In the genomic region with DNA sequence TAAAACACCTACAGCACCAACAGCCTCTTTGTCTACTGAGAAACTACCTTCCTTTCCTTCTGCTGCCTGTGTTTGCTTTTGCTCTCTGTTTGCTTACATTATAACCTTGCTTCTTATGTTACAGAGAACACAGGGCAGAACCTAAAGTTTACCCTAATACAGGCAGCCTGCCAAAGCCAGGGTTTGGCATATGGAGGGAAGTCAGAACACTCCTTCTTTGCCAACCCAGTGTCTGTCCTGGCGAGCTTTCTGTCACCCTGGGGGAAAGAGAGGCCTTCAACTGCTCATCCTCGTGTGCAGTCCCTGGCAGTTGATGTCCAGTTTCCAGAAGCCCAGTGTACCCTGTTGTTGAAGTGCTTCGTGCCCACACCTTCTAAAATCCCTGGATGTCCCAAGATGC, we compare ENCODE assay signal across 17 mouse cellular contexts. TPM values are rescaled to one million over a fixed set of nuclear protein-coding genes. Genes with fewer than 3 reads are reported as not detected.
DNase-seq lines count a peak whose midpoint lies in the region; ATAC-seq and TF ChIP-seq lines count a peak whose summit lies in the region.
"Had no signal": no experiment of that assay in that cellular context is flagged by ENCODE, and none has a peak within 500 bp of the region (broad histone marks: within the 10 kb centered on the region; RNA-seq: fewer than 3 reads in every experiment).

No protein-coding gene starts in this region.

- no peaks in the 10 kb centered on the region for H3K79me2 ChIP-seq in liver, adult 2 months (ENCODE audit: control insufficient read depth, insufficient read depth, low read length)

- ATAC-seq in liver, embryonic 11.5 days (replicated peaks; ENCODE audit: low FRiP score): no peak
- peak; percentile 59; the same call in 1 of the 2 replicates for ATAC-seq in stomach, embryonic 16.5 days (ENCODE audit: insufficient read depth, low FRiP score)
- ATAC-seq: forebrain, embryonic 13.5 days; intestine, embryonic 16.5 days; liver, embryonic 12.5 days; midbrain, embryonic 16.5 days had no signal

- no peak overlapping the region for H3K27ac ChIP-seq in liver, adult 2 months (replicated peaks; ENCODE audit: insufficient read depth, low read depth, low read length)
- no peak overlapping the region for H3K27ac ChIP-seq in liver, embryonic 11.5 days (ENCODE audit: low read depth, low read length)
- peak overlapping the region; percentile 58; the same call in 1 of the 2 replicates for H3K27ac ChIP-seq in stomach, embryonic 16.5 days (ENCODE audit: low read length)
- H3K27ac ChIP-seq: forebrain, embryonic 13.5 days; hindbrain, embryonic 12.5 days; kidney, postnatal 0 days; liver, embryonic 12.5 days had no signal

- TF ChIP-seq CTCF in liver, adult 2 months (IDR thresholded peaks at IDR 0.05; ENCODE audit: low read depth, low read length): no peak

- peaks cover 18% of the 10 kb centered on the region for H3K4me1 ChIP-seq in liver, adult 2 months (ENCODE audit: control insufficient read depth, insufficient read depth, low read length)
- peaks cover 5% of the 10 kb centered on the region; the same call in 1 of the 2 replicates for H3K4me1 ChIP-seq in liver, embryonic 11.5 days (replicated peaks; ENCODE audit: control insufficient read depth, insufficient read depth, low read length)
- no peaks in the 10 kb centered on the region for H3K4me1 ChIP-seq in stomach, embryonic 16.5 days (ENCODE audit: control insufficient read depth, insufficient read depth, low read length)
- H3K4me1 ChIP-seq: forebrain, embryonic 13.5 days; hindbrain, embryonic 12.5 days had no signal

- no peaks in the 10 kb centered on the region for H3K9me3 ChIP-seq in liver, embryonic 11.5 days (ENCODE audit: control insufficient read depth, low read length)
- no peaks in the 10 kb centered on the region for H3K9me3 ChIP-seq in stomach, embryonic 16.5 days (replicated peaks; ENCODE audit: control insufficient read depth, low read length)
- H3K9me3 ChIP-seq: forebrain, embryonic 13.5 days; hindbrain, embryonic 12.5 days; liver, embryonic 12.5 days had no signal

- no peak overlapping the region for H3K4me3 ChIP-seq in liver, adult 2 months (ENCODE audit: insufficient read depth, low read depth, low read length)
- H3K4me3 ChIP-seq in liver, embryonic 11.5 days (ENCODE audit: low read depth, low read length): no peak overlapping the region
- H3K4me3 ChIP-seq in stomach, embryonic 16.5 days (replicated peaks; ENCODE audit: low read length): no peak overlapping the region
- H3K4me3 ChIP-seq: forebrain, embryonic 13.5 days; hindbrain, embryonic 12.5 days; liver, embryonic 12.5 days had no signal

- no peak overlapping the region for H3K9ac ChIP-seq in liver, adult 2 months (ENCODE audit: low read depth, low read length)
- H3K9ac ChIP-seq in liver, embryonic 11.5 days (ENCODE audit: low read depth, low read length): no peak overlapping the region
- H3K9ac ChIP-seq in stomach, embryonic 16.5 days (ENCODE audit: low read length): no peak overlapping the region
- H3K9ac ChIP-seq: forebrain, embryonic 13.5 days; hindbrain, embryonic 12.5 days; liver, embryonic 12.5 days had no signal

- no peaks in the 10 kb centered on the region for H3K27me3 ChIP-seq in liver, adult 2 months (ENCODE audit: control insufficient read depth, insufficient read depth, low read length)
- H3K27me3 ChIP-seq in liver, embryonic 11.5 days (replicated peaks; ENCODE audit: control insufficient read depth, insufficient read depth, low read length): no peaks in the 10 kb centered on the region
- no peaks in the 10 kb centered on the region for H3K27me3 ChIP-seq in stomach, embryonic 16.5 days (ENCODE audit: control insufficient read depth, insufficient read depth, low read length)
- H3K27me3 ChIP-seq: forebrain, embryonic 13.5 days; hindbrain, embryonic 12.5 days; liver, embryonic 12.5 days had no signal

- peak; percentile 34 for DNase-seq in liver, adult 2 months (ENCODE audit: extremely low read depth, low read depth, low spot score)
- no peak for DNase-seq in liver, embryonic 11.5 days (ENCODE audit: low spot score)
- DNase-seq in cerebellum, adult 11-12 months: peak; percentile 78
- peak; percentile 72 for DNase-seq in cerebellum, postnatal 36 days
- DNase-seq in spleen, postnatal 4 days (ENCODE audit: low spot score in 2 of 2): no peak
- no peak for DNase-seq in layer of hippocampus, postnatal 25 days (ENCODE audit: extremely low spot score in 1 of 2, low spot score in 1 of 2)
- DNase-seq: heart, adult 18-20 months; right cerebral cortex, postnatal 25 days; thymus, postnatal 14 days had no signal

- no peak for TF ChIP-seq POLR2A in liver, adult 2 months (IDR thresholded peaks at IDR 0.05; ENCODE audit: extremely low read depth, insufficient read depth, low read length)

- no peak overlapping the region for H3K4me2 ChIP-seq in liver, embryonic 11.5 days
- H3K4me2 ChIP-seq in stomach, embryonic 16.5 days (ENCODE audit: low read depth, low read length): no peak overlapping the region
- H3K4me2 ChIP-seq: forebrain, embryonic 13.5 days; hindbrain, embryonic 12.5 days; liver, embryonic 12.5 days had no signal

- WGBS in liver, adult 2 months: 51% methylated on average over 3 of the region's 3 CpGs
- 87% methylated on average over 3 of the region's 3 CpGs for WGBS in liver, embryonic 11.5 days
- whole genome bisulfite sequencing in stomach, embryonic 16.5 days: 62% methylated on average over 3 of the region's 3 CpGs

- H3K36me3 ChIP-seq in liver, adult 2 months (ENCODE audit: control insufficient read depth, insufficient read depth, low read length): peaks cover 14% of the 10 kb centered on the region
- peaks cover 19% of the 10 kb centered on the region for H3K36me3 ChIP-seq in liver, embryonic 11.5 days (ENCODE audit: control insufficient read depth, insufficient read depth, low read length)
- peaks cover 7% of the 10 kb centered on the region; the same call in 1 of the 2 replicates for H3K36me3 ChIP-seq in stomach, embryonic 16.5 days (ENCODE audit: control insufficient read depth, insufficient read depth, low read length)

RNA-seq across cellular contexts. Expression of a gene that starts 29.4 kb away (rescaled TPM):
- 1.6 and 3.6 TPM in 2 replicates for total RNA-seq in liver, adult 2 months (2014; rRNA removed)
- 2.5 and 3.3 TPM in 2 replicates for polyA plus RNA-seq in liver, adult 2 months (2012; rRNA removed)
- 0.40 and 0.60 TPM in 2 replicates for polyA plus RNA-seq in liver, embryonic 11.5 days (2014; fragmentation: Nextera tagmentation; extraction: Ambion mirVana)
- 2.2 and 2.8 TPM in 2 replicates for polyA plus RNA-seq in stomach, embryonic 16.5 days (2015; fragmentation: Nextera tagmentation; extraction: Ambion mirVana)
- 1 to 10 TPM; 1.8 to 2.0 TPM for total RNA-seq in layer of hippocampus, postnatal 25 days (2021)
- total RNA-seq: megakaryocyte progenitor cell, adult 5-6 weeks had no signal

Comparison
In these comparisons a context has a peak if more than half of its experiments do, and no peak if none do; other contexts are left out.
1. DNase-seq: peak in liver, adult 2 months (single experiment), cerebellum, adult 11-12 months (single experiment) and cerebellum, postnatal 36 days (2 of 2); none in liver, embryonic 11.5 days (single experiment), spleen, postnatal 4 days (0 of 2) and layer of hippocampus, postnatal 25 days (0 of 2).